Mouse (Mus musculus): Measurements from ENCODE around the gene Esrrg. TPM values are rescaled to one million over a fixed set of nuclear protein-coding genes. Genes with fewer than 3 reads are reported as not detected.

Esrrg gene
- not detected in 2 replicates for total RNA-seq (2023)

GRCm38 (mm10) chr1:187608261-187608921, at the start of gene Esrrg:
Esrrg (plus strand) TSS chr1:187608791.

GRCm38 (mm10) chr1:188261903-188262682, 653.5 kb downstream of the Esrrg start, which contains the start of gene Ush2a:
Ush2a (plus strand) TSS chr1:188262023.

